Mouse (Mus musculus) testis, adult 2 months (tissue): Measurements from ENCODE around the gene Gm8764.
"Not testable (repeated sequence)": the region's sequence is repeated elsewhere in the genome, so short reads cannot be mapped to it uniquely, and the experiment has no call there.

ENCODE experiments used
- CTCF ChIP-seq: fragments of 200-500 bp; IDR thresholded peaks from 2 replicates; pipeline ENCODE4 v1.5.1; 2012; ENCODE audit warnings: low read depth, mild to moderate bottlenecking, inconsistent platforms, low read length, moderate library complexity; ENCODE audit not compliant: control insufficient read depth, insufficient read depth, insufficient replicate concordance
- POLR2A ChIP-seq: fragments of 200-500 bp; IDR thresholded peaks from 2 replicates; pipeline ENCODE4 v1.6.1; 2012; ENCODE audit warnings: low read depth, mild to moderate bottlenecking, inconsistent platforms, low read length, moderate library complexity; ENCODE audit not compliant: control insufficient read depth

DNA sequence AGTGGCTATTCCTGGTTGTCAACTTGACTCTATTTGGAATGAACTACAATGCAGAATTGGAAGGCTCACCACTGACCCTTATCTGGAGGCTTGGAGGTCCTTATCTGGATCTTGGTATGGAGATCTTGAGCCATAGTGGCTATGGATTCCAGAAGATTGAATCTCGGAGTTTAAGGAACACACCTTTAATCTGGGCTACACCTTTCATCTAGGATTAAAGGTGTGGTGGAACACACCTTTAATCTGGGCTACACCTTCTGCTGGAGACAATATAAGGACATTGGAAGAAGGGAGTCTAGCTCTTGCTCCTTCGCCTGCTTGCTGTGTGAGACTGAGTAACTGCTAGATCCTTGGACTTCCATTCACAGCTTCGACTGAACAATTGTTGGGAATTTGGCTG, 25.4 kb downstream of the Gm8764 start, which contains the start of gene Gm20765:
- TF ChIP-seq CTCF, POLR2A: not testable (repeated sequence)
